Mouse (Mus musculus) intestine, postnatal 0 days (tissue): Measurements from ENCODE around the gene Rpl14. TPM values are rescaled to one million over a fixed set of nuclear protein-coding genes. Genes with fewer than 3 reads are reported as not detected.

Experiments used
- ATAC-seq: fragments of 200-750 bp; cut with Nextera tagmentation; 2 replicates; pipeline ENCODE4 v1.8.0; 2017; ENCODE audit warnings: mild to moderate bottlenecking, moderate TSS enrichment, moderate library complexity
- H3K27ac ChIP-seq: fragments of 300-500 bp; sonication (generic); 2 replicates; pipeline ENCODE4 v1.5.1; 2014; ENCODE audit warnings: mild to moderate bottlenecking, low read depth, low read length, moderate library complexity
- H3K27me3 ChIP-seq: fragments of 300-500 bp; sonication (generic); replicated peaks from 2 replicates; pipeline ENCODE4 v1.6.1; 2014; ENCODE audit warnings: low read length, mixed read lengths; ENCODE audit not compliant: control insufficient read depth, insufficient read depth
- H3K36me3 ChIP-seq: fragments of 300-500 bp; sonication (generic); 2 replicates; pipeline ENCODE4 v1.6.1; 2014; ENCODE audit warnings: mild to moderate bottlenecking, moderate library complexity; ENCODE audit not compliant: control insufficient read depth, insufficient read depth
- H3K4me1 ChIP-seq: fragments of 300-500 bp; sonication (generic); replicated peaks from 2 replicates; pipeline ENCODE4 v1.6.1; 2014; ENCODE audit warnings: antibody characterized with exemption, low read length, mixed read lengths; ENCODE audit not compliant: control insufficient read depth, insufficient read depth
- H3K4me2 ChIP-seq: fragments of 300-500 bp; sonication (generic); replicated peaks from 2 replicates; pipeline ENCODE4 v1.6.1; 2014; ENCODE audit warnings: low read depth, mild to moderate bottlenecking, moderate library complexity
- H3K4me3 ChIP-seq: fragments of 300-500 bp; sonication (generic); 2 replicates; pipeline ENCODE4 v1.5.1; 2014; ENCODE audit warnings: low read depth, low read length
- H3K9ac ChIP-seq: fragments of 300-500 bp; sonication (generic); 2 replicates; pipeline ENCODE4 v1.6.1; 2014; ENCODE audit warnings: mild to moderate bottlenecking, low read depth, low read length
- H3K9me3 ChIP-seq: fragments of 300-500 bp; sonication (generic); 2 replicates; pipeline ENCODE4 v1.6.1; 2016; ENCODE audit warnings: mixed run types; ENCODE audit not compliant: control insufficient read depth
- CTCF ChIP-seq: sonication (generic); IDR thresholded peaks from 2 replicates; pipeline ENCODE4 v1.5.1; 2016; ENCODE audit warnings: low read depth, mild to moderate bottlenecking, control low read depth, antibody characterized with exemption, moderate library complexity
- WGBS: fragments of 180-500 bp; shearing (Covaris S2); extraction: QIAGEN DNeasy Blood & Tissue Kit; methylation state at CpG from one replicate; pipeline ENCODE4 v1.1.7; 2014; 5-methylcytosine and 5-hydroxymethylcytosine counted together
- polyA plus RNA-seq: library from polyadenylated mRNA; unstranded; fragments of >200 nt; fragmentation: Nextera tagmentation; extraction: Ambion mirVana; gene quantifications from 2 replicates; pipeline ENCODE4 v1.2.1, GENCODE M21; 2015

Rpl14 gene
- polyA plus RNA-seq, 1 experiment from 2014 or later, result 505 TPM

DNA sequence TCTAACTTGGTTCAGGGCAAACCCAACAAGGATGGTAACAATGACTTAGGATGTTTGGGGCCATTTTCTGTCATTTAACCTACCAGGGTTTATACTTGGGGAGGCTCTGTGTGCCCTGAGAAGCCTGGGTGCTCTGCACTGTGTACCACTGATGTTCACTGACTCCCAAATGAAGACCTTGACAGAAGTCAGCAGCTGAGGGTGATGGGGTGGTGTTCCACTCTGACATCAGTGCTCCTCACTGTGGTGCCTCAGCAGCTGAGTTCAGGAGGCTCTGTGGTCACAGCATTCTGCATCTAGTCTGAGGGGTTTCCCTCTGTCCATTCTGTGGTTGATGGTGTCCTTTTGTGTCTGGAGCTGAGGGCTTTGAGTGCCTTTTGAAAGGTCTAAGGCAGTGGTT, 39.8 kb downstream of the Rpl14 start:
- no peak for TF ChIP-seq CTCF

DNA sequence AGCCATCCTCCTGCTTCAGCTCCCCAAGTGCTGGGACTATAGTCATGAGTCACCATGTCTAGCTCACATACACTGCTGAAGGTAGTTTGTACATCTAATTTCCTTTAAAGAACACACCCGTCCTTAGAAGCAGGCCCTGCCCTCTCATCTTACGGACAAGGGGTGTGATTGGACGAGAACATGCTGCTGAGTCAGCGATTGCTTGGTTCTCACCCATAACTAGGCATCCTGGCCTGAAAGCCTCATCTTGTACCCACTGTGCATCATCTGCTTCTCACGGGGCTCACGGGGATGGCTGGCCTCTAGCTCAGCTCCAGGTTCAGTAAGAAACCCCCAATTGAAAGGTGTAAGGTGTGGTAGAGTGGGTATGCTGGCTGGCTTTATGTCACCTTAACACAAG, 42.8 kb downstream of the Rpl14 start:
- H3K9me3 ChIP-seq, result no peaks in the 10 kb centered on the region
- 88% methylated on average over 6 of the region's 6 CpGs for WGBS

More for the DNA sequence above, 39.8 kb downstream of the Rpl14 start:
- ATAC-seq, result no peak
- Histone ChIP-seq H3K36me3 (no peaks in the 10 kb centered on the region), H3K27me3 (no peaks in the 10 kb centered on the region), H3K4me3 (no peak overlapping the region), H3K27ac (no peak overlapping the region), H3K4me2 (no peak overlapping the region), H3K9ac (no peak overlapping the region), H3K9me3 (peaks cover 9% of the 10 kb centered on the region; the same call in 1 of the 2 replicates), H3K4me1 (no peaks in the 10 kb centered on the region)

GRCm38 (mm10) chr9:120618101-120618500, 46.9 kb downstream of the Rpl14 start:
- H3K9me3 ChIP-seq, result no peaks in the 10 kb centered on the region
- H3K9ac ChIP-seq, result no peak overlapping the region
- no peak overlapping the region for H3K27ac ChIP-seq
- H3K4me3 ChIP-seq, result no peak overlapping the region
- TF ChIP-seq CTCF, result no peak
- 74% methylated on average over 6 of the region's 6 CpGs for WGBS
- no peaks in the 10 kb centered on the region for H3K36me3 ChIP-seq
- H3K4me2 ChIP-seq, result no peak overlapping the region
- H3K27me3 ChIP-seq, result 0 out of 2 replicates have a peak, but pooled peaks cover 2% of the 10 kb centered on the region
- H3K4me1 ChIP-seq, result no peaks in the 10 kb centered on the region
- ATAC-seq, result no peak

More for the DNA sequence above, 42.8 kb downstream of the Rpl14 start:
- H3K9ac ChIP-seq, result no peak overlapping the region
- no peak overlapping the region for H3K4me2 ChIP-seq
- no peak overlapping the region for H3K27ac ChIP-seq
- no peak overlapping the region for H3K4me3 ChIP-seq
- ATAC-seq, result no peak
- no peaks in the 10 kb centered on the region for H3K36me3 ChIP-seq
- no peak for TF ChIP-seq CTCF
- no peaks in the 10 kb centered on the region for H3K27me3 ChIP-seq
- no peaks in the 10 kb centered on the region for H3K4me1 ChIP-seq

DNA sequence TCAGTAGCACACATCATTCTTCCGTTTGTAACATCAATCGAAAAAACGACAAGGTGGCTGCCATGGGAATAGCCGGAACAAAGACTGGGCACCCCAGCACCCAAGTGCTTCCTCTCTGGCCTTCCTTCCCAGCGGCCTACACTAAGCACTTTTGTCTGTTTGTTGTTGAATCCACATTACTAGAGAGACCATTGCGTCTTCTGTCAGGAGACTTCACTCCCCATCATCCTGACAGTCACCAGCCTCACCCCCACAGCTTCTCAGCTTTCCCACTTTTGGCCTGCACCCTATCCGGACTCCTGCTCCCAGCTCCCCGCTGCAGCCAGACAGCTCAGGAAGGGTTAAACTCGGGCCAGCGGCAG, 48.1 kb downstream of the Rpl14 start:
- Histone ChIP-seq H3K9ac (no peak overlapping the region), H3K4me3 (no peak overlapping the region), H3K4me2 (peak overlapping the region; percentile 21), H3K27ac (no peak overlapping the region), H3K4me1 (no peaks in the 10 kb centered on the region), H3K36me3 (no peaks in the 10 kb centered on the region), H3K27me3 (0 out of 2 replicates have a peak, but pooled peaks cover 2% of the 10 kb centered on the region), H3K9me3 (no peaks in the 10 kb centered on the region)
- no peak for TF ChIP-seq CTCF
- ATAC-seq, result no peak
- WGBS, result 29% methylated on average over 10 of the region's 10 CpGs

- peak overlapping the region; percentile 21 for H3K4me2 ChIP-seq
- no peak overlapping the region for H3K4me3 ChIP-seq
- H3K9me3 ChIP-seq, result no peaks in the 10 kb centered on the region
- no peaks in the 10 kb centered on the region for H3K4me1 ChIP-seq
- 14% methylated on average over 26 of the region's 26 CpGs for WGBS
- H3K27ac ChIP-seq, result no peak overlapping the region
- H3K27me3 ChIP-seq, result 0 out of 2 replicates have a peak, but pooled peaks cover 2% of the 10 kb centered on the region
- H3K9ac ChIP-seq, result no peak overlapping the region
- no peak for ATAC-seq
- H3K36me3 ChIP-seq, result no peaks in the 10 kb centered on the region
- no peak for TF ChIP-seq CTCF
These were observed 48.6 kb downstream of the Rpl14 start for GRCm38 (mm10) chr9:120619709-120620408.

- 55% methylated on average over 4 of the region's 4 CpGs for WGBS
- Histone ChIP-seq H3K4me3 (no peak overlapping the region), H3K36me3 (no peaks in the 10 kb centered on the region), H3K9ac (no peak overlapping the region), H3K4me1 (no peaks in the 10 kb centered on the region), H3K9me3 (no peaks in the 10 kb centered on the region), H3K4me2 (no peak overlapping the region), H3K27me3 (0 out of 2 replicates have a peak, but pooled peaks cover 2% of the 10 kb centered on the region), H3K27ac (no peak overlapping the region)
- no peak for TF ChIP-seq CTCF
- no peak for ATAC-seq
These were observed 49.1 kb downstream of the Rpl14 start for GRCm38 (mm10) chr9:120620409-120620745.

Other genes starting within 250 kb of the Rpl14 start
- 115 and 123 TPM in 2 replicates for gene Eif1b, start 79.2 kb upstream of the Rpl14 start, polyA plus RNA-seq
- gene Entpd3, start 31.6 kb upstream of the Rpl14 start, polyA plus RNA-seq, result 1.2 and 1.3 TPM in 2 replicates